Mouse (Mus musculus) 416B (cell line): Measurements from ENCODE around the gene Kcnt2.

Experiments
- DNase-seq: peaks from one replicate; pipeline ENCODE4 v3.0.0; 2011; ENCODE audit warnings: low read depth

The Kcnt2 gene

DNA sequence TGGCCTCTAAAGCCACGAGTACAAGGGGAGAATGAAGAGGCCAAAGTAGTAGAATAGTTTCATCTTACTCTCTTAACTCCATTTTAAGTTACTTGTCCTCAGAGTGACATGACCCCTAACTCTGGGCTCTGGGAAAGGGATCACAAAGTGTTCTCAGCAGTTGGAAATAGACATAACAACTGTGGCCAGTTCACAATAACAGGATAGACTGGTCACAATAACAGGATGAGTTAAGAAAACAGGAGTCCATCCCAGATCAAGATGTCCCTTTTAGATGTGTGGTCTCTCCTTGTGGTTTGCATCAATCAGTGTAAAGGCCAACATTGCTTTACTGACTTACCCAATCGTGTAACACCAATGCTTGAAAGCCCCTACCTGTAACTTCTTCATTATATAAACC is 132.8 kb downstream of the Kcnt2 start:
- DNase-seq: no peak

DNA sequence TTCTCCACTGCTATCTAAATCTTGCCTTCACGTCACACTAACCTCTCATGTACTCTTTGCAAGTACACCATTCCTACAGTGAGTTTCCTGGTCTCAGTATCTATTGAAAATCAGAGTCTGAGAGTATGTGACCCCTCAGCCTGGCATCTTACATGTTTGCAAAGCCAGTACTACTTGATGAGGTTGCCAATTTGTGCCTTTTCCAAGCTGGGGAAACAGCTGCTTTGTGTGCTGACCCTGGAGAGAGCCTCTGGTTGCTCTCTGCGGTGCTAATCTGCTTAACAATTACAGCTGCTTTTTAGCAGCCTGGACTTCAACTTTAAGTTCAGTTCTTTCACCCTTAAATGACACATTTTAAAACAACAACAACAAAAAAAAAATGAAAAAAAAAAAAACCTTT is 133.6 kb downstream of the Kcnt2 start:
- DNase-seq: no peak

DNA sequence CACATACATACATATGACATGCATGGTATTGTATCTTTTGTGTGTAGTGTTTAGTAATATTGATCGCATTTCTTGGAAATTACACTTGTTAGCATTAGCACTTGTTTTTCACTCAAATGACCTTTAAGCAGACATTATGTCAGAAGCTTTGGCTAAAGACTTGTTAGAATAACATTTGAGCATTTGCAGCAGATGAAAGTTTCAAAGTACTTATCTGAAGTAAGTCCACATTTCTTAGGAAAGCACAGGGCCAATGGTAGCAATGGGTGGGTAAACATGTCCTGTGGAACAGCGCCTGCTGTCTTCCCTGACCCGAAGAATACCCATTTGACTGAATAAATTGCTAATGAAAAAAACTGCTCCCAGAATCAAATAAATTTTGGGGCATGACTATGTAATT is 135.1 kb downstream of the Kcnt2 start:
- no peak for DNase-seq

DNA sequence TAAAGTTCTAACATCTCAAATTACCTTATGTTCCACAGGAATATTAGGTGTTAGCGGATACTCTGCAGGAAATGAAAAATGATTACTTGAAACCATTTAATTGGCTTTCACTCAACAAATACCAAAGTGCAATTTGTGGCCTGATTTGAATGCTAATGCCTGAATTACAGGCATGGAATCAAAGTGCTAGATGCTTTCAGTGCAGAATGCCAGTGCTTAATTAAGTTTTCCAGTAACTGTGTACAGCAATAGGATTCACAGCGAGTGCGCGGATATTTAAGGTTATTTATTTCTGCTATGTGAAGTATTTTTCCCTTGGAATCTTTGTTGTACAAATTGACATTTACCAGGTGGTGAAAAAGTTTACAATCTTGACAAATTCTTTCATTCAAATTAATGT is 144.3 kb downstream of the Kcnt2 start:
- no peak for DNase-seq

DNA sequence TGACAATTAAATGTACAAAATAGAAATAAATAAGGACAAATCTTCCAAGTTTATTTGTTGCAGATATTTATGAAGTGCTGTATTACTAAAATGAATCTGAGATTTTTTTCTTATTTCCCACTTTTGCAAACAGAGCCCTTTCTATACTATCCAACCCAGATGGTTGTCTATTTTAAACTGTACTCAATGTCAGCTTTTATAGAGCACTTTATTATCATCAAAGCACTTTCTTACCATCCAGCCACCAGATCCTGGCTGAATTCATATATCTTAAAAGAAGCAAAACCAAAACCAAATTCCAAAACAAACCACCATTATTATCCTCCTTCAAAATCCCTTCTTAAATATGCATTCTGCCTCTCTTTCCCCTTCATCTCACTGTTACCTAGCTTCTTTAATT is 151.8 kb downstream of the Kcnt2 start:
- no peak for DNase-seq

DNA sequence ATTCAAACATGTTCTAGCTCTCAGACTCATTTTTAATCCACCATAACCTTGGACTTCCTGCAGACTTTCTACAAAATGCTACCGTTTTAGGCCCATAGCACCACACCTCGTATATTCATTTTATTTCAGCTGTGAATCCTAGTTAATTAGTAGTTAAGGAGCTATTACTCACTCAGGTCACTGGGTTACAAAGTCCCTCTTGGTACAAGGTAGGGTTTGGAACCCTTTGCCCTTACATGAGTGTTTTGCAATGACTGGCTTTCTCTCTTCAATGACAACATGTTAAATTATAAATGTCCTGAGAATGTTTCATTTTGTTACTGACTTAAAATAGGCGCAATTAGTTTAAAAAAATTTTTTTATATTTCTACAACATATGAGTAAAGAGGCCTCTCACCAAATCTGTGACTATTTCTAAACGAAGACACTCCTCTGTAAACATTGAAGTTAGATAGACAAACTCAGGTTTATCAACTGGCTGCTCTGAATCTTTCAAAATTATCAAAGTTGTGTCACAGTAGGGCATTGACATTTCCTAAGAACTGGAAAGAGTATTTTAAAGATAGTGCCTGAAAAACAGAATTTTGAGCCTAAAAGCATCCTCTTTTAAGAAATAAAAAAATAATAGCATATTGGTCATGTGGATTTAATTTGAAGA is 160.8 kb downstream of the Kcnt2 start:
- no peak for DNase-seq

DNA sequence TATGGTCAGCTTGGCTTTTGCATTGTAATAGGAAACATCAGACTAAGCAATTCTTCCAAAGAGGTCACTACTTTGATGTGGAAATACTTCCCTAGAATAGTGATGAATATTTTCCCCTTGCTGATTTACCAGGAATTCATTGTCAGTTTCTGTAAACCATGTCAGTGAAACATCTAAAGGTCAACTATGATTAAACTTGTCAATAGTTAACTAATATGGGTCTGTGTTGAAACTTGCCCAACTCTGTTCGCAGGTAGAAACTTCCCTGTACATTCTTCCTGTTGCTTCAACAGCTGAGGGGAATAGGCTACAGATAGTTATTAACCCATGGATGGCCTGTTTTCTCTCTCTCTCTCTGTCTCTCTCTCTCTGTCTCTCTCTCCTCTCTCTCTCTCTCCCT is 169.8 kb downstream of the Kcnt2 start:
- no peak for DNase-seq

DNA sequence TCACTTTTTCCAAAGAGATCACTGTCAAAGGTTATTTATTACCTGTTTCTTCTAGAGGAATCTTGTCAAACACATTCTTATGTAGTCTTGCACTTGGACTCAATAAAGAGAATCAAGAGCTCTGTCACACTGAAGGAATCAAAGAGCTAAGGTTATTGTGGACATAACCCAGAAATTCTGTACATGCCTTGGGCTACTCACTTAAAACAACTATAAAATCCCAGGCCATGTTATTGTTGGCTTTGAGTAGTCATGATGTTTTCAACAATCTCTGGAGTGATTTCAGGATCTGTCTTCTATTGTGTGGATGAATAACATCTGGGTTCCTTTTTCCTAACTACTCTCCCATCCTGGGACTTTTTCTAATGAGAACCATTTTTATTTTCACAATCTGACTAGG is 177.0 kb downstream of the Kcnt2 start:
- DNase-seq: no peak

DNA sequence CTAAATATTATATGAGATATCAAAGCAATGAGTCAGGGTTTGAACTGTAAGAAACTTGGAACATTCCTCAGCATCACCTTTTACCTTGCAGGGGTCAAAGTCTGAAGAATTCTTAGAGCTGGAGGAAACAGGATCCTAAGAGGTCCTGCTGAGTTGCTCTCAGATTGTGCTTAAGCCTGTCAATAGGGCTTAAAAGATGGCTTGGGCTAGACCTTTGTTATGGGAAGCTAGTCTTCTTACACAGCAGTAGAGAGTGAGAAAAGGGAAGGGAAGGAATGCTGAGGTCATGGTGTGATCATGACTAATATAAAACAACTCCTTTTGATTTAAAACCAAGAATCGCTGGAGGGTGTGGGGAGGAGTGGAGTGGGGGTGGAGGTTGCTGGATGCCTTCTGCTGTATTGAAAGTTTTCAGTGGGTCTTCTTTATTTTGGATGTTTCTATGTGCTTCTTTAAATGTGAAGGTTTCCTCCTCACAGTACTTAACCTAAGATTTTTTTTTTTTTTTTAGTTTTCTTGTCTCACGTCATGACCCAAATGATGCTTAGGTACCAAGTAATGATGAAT is 183.4 kb downstream of the Kcnt2 start:
- peak; percentile 1 for DNase-seq

DNA sequence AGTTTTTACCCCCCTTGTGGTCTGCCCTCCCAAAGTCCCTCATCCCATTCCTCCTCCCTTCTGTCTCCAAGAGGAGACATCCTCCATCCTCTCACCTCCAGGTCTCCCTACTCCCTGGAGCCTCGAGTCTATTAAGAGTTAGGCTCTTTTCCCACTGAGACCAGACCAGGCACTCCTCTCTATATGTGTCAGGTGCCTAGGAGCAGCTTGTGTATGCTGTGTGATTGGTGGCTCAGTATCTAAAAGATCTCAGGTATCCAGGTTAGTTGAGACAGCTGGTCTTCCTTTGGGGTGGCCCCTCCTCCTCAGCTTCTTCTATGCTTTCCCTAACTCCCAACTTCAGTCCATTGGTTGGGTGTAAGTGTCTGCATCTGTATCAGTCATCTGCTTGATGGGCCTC is 186.1 kb downstream of the Kcnt2 start:
- DNase-seq: no peak

DNA sequence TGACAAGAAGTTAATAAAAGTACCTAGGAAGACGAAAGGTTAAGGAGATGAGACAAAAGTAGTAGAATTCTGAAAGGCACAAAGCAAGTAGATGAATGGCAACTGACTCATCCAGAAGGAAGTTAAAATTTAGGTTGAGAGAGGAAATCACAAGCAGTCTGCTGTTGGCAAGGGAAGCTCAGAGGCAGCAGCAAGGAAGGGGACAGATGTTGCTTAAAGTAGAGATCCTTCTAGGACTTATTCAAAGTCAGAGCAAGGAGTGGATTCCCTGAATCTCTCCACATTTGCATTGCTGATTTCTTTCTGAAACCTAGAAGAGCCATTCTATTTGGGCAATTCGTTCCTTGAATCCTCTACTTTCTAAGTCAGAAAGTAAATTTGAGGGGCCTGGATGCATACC is 188.8 kb downstream of the Kcnt2 start:
- no peak for DNase-seq

DNA sequence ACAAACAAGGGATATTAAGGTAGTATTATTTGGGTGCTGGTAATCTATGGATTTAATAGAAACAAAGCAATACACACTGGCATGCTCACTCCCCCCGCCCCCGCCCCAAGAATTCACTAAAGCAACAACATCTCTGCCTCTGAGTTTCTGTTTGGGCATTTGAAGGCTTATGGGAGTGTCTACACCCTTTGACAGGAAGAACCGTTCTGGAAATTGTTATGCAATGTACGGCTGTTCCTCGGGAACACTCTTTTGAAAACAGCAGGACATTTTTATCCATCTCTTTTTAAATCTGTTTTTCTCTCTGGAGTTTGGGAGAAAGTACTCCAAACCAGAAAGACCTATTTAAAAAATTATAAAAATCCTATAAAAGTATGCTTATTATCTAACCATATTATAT is 192.2 kb downstream of the Kcnt2 start:
- DNase-seq: no peak

DNA sequence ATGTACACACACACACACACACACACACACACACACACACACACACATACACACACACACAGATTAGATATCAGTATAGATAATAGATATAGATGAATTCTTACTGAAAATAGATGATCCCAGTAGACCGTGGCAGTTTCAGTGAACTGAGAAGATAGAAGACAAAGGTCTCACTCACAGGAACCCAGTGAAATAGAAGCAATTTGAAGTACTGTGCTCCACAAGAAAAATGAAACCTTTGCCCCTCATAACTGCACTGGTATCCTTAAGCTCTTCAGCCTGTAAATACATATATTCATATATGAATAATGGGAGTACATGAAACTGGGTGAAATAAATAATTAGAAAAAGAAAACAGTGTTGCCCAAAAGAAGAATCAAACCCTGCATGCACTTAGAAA is 197.9 kb downstream of the Kcnt2 start:
- no peak for DNase-seq

DNA sequence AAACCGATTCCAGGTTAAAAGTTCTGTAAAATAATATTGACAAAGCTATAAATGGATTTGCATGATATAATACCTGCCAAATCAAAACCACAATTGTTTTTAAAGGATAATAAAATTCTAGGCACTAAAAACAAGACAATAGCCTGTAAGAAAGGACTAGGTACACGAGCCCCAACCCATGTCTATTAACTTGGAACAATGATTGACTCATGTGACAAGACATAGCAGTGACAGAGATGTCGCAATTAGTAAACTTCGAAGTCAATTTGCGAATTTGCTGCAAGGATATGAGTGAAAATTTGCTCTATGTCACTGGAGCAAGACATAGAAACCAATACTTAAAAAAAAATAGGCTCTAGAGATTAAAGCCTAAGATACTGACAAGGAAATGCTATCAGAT is 198.4 kb downstream of the Kcnt2 start:
- no peak for DNase-seq

DNA sequence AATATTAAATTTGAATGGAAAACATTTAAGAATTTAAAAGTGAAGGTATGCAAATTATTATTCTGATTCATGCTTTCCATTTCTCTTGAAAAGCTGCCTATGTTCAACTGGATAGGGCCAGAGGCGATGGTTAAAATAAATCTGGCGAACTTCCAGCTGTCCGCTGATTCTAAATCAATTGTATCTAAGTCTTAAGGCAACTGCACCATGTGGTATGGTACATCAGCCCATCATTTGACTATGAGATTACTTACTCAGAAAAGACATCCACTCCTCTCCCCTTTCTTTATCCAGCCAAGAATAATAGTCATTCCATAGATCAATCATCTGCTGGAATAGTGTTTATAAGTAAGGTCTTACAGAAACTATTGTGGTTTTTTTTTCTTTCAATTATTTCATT is 205.5 kb downstream of the Kcnt2 start:
- DNase-seq: no peak

DNA sequence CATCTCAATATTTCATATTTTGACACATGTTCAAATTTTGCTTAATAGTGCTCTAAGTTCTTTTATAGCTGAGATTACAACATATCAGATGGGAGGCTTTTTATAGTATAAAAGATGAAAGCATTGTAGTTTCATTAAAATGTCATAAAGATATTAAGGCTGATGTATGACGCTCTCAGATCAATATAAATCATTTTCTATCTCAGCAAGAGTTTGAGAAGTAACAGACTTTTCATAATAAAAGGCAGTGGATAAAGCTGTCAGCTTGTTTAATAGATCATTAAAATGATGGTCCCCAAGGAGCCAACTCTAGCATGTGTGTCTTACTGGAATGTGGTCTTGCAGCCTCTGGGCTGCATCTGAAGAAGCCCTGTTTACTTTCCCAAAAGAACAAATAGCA is 206.0 kb downstream of the Kcnt2 start:
- no peak for DNase-seq

DNA sequence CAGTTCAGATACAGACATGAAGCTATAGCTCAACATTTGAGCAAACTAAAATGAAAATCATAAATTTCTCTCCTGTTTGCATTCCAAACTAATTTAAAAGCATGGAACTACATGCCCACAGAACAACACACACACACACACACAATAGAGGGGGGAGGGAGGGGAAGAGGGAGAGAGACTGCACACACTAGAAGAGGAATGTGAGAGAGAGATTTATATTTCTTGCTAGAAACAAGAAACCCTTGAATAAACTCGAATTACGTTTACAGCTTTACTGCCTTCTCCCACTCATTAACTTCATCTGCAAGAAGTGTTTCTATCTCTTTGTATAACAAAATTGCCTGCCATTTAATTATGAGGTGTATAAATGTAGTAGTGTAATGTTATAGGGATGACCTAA is 209.9 kb downstream of the Kcnt2 start:
- DNase-seq: no peak

DNA sequence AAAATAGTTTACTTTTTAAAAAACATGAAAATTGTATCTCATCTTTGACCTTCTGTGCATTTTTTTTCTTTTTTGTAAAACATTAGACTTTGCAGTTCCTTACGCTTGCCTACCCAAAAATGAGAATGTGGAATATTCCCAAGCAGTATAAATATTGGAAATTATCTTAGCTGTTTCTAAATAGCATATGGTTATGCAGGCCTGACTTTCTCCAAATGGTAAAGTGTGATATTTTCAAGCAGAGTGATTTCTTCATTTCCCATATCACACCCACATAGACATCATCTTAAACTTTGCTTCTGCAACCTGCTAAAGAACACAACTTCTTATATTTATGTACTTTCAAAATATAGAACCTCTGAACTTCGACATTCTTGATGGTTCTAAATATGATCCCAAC is 210.9 kb downstream of the Kcnt2 start:
- DNase-seq: no peak

DNA sequence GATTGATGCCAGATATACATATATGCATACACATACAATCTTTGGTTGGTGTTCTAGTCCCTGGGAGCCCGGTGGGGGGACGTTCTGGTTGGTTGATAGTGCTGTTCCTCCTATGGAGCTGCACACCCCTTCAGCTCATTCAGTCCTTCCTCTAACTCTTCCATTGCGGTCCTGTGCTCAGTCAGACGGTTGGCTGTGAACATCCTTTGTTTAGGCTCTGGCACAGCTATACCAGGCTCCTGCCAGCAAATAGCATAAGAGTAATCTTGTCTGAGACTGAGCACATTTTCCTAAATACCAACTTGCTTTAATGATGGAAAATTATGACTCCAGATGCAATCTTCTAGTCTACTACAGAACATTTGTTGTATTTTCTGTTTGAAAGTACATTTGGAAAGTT is 222.4 kb downstream of the Kcnt2 start:
- DNase-seq: no peak

DNA sequence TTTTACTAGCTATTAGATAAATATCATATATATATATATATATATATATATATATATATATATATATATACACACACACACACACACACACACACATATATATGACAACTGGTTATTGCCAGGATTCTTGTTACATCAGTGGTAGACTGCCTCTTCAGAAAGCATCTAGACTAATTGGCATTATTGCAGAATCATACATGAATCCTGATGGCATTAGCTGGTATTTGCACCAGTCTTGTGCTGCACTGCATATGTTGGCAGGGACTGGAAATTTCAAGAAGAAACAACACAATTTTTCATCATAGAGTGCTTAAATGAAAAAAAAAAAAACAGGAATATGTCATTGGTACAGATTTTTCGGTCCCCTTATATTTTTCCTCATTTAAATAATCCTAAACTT is 223.6 kb downstream of the Kcnt2 start:
- DNase-seq: no peak

DNA sequence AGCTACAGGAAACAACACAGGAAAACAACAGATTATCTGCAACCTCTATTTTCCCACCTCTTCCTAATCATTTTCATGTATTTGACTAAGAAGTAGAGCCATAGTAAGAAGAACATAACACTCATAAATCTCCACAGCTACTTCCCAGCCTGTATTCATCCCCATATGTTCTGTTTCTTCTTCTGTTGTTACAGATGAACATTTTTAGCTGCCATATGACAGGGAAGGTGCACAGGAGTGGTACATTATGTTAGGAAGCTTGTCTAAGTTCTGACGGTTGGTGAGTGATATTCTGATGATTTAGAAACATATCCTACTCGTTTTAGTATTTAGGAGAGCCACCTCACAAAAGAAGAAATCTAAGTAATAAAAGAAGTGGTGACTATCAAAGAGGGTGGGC is 231.0 kb downstream of the Kcnt2 start:
- no peak for DNase-seq

DNA sequence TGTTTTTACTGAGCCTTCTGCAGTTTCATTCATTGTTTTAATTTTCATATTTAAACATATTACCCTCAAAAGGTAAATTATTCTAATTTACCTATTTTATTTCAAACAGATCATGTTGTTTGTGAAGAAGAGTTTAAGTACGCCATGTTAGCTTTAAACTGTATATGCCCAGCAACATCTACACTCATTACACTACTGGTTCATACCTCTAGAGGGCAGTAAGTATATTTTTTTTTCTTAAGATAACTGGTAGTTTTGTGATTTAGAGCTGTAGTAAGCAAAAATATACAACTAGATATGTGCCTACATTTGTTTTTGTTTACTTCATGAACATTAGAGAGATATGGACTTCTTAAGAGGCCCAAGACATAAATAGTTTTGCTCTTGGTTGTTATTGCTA is 238.1 kb downstream of the Kcnt2 start:
- DNase-seq: peak; percentile 44

DNA sequence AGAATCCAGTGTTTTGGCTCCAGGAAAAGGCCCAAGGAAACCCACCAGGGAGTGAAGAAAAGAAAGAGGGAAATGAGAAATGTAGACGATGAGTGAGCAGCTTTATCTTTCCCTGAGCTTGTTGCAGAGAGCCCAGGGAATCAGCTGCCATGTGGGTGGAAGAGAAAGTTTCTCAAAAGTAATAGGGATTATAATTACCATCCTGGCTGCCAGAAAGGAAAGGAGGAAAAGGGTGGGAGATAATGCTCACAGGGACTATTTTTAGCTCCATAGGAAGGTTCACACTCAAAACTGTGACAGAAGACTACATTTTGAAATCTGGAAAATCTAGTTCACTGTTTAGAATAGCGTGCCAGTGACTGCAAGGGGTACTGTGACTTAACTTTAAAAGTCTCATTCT is 243.9 kb downstream of the Kcnt2 start:
- no peak for DNase-seq

DNA sequence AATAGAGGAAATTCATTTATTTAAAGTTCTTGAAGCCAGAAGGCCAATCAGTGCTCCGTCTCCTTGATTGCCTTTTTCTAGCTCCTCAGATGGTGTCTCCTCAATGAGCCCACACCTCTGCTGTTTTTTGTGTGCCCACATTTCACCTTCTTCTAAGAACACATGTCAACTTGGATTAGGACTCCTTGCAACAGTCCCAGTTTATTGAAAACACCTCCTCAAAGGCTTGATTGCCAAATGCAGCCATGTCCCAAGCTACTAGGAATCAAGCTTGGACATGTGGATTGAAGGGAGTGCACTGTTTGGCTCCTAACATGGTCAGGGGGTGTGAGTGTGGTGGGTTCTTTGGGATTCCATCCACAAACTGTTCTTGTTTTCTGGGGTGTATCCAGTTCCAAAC is 245.4 kb downstream of the Kcnt2 start:
- no peak for DNase-seq

DNA sequence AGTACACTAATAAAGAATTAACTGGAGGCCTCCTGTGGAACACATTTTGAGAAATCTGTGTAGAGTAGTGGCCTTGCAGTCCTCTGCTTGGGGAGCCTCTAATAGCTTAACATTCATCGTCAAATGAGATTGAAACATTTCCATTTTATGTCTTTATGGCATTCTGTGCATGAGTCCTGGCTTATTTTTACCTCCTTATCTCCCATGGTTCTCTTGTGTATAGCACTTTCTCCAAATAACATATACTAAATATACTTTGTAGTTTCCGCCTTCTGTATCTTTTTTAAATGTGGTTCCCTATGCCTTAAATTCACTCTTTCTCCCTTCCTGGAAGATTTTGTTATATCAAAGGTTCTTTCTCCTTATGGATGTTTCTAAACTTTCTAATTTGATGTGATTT is 246.3 kb downstream of the Kcnt2 start:
- no peak for DNase-seq
